In the genomic region with DNA sequence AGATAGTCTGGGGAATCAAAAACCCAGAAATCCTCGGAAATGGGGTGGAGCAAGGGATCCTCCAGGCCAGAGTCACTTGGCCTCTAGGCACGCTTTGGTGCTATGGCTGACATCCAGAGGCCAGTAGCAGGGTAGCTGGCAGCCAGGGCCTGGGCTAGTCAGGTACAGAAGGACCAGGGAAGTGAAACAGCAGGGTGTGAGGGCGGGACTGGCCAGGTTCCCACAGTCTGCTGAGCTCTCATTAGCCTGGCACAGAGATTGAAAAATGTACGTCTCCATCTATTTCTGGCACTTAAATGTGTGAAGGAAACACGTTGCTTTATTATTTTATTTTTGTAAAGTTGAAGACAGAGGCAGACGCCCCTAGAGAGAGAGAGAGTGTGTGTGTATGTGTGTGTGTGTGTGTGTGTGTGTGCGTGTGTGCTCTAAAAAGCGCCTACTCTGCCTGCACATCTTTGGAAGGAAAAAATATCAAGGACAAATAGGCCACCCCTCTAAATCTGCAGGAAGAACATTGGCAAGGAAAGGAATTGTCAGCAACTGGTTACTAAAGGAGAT, we compare ENCODE assay signal across 12 mouse cellular contexts. TPM values are rescaled to one million over a fixed set of nuclear protein-coding genes. Genes with fewer than 3 reads are reported as not detected.
DNase-seq lines count a peak whose midpoint lies in the region; ATAC-seq and TF ChIP-seq lines count a peak whose summit lies in the region.
"Had no signal": no experiment of that assay in that cellular context is flagged by ENCODE, and none has a peak within 500 bp of the region (broad histone marks: within the 10 kb centered on the region; RNA-seq: fewer than 3 reads in every experiment).

No protein-coding gene starts in this region.

- no peaks in the 10 kb centered on the region for H3K9me3 ChIP-seq in forebrain, embryonic 11.5 days (ENCODE audit: control insufficient read depth, low read length)
- no peaks in the 10 kb centered on the region for H3K9me3 ChIP-seq in forebrain, embryonic 12.5 days
- H3K9me3 ChIP-seq in lung, postnatal 0 days (ENCODE audit: low read length) = no peaks in the 10 kb centered on the region
- H3K9me3 ChIP-seq: lung, embryonic 15.5 days; stomach, embryonic 15.5 days had no signal

- no peaks in the 10 kb centered on the region for H3K36me3 ChIP-seq in forebrain, embryonic 11.5 days (ENCODE audit: control insufficient read depth, insufficient read depth, low read length)
- no peaks in the 10 kb centered on the region for H3K36me3 ChIP-seq in forebrain, embryonic 12.5 days (replicated peaks)
- no peaks in the 10 kb centered on the region for H3K36me3 ChIP-seq in lung, postnatal 0 days (ENCODE audit: insufficient read depth, low read length)
- H3K36me3 ChIP-seq: lung, embryonic 15.5 days; stomach, embryonic 15.5 days had no signal

- no peaks in the 10 kb centered on the region for H3K27me3 ChIP-seq in forebrain, embryonic 11.5 days (ENCODE audit: control insufficient read depth, insufficient read depth, low read length)
- H3K27me3 ChIP-seq in forebrain, embryonic 12.5 days = no peaks in the 10 kb centered on the region
- no peaks in the 10 kb centered on the region for H3K27me3 ChIP-seq in lung, postnatal 0 days (replicated peaks; ENCODE audit: insufficient read depth, low read length)
- H3K27me3 ChIP-seq: lung, embryonic 15.5 days; stomach, embryonic 15.5 days had no signal

- H3K4me1 ChIP-seq in forebrain, embryonic 11.5 days (replicated peaks; ENCODE audit: control insufficient read depth, insufficient read depth, low read length) = no peaks in the 10 kb centered on the region
- H3K4me1 ChIP-seq in forebrain, embryonic 12.5 days = no peaks in the 10 kb centered on the region
- H3K4me1 ChIP-seq in lung, postnatal 0 days (ENCODE audit: insufficient read depth, low read depth, low read length) = no peaks in the 10 kb centered on the region
- H3K4me1 ChIP-seq: stomach, embryonic 15.5 days had no signal

- TF ChIP-seq EP300 in lung, postnatal 0 days (IDR thresholded peaks at IDR 0.05) = no peak

- no peak overlapping the region for H3K9ac ChIP-seq in forebrain, embryonic 11.5 days (ENCODE audit: low read length)
- no peak overlapping the region for H3K9ac ChIP-seq in forebrain, embryonic 12.5 days
- no peak overlapping the region for H3K9ac ChIP-seq in lung, postnatal 0 days (replicated peaks; ENCODE audit: low read depth)
- H3K9ac ChIP-seq: lung, embryonic 15.5 days; stomach, embryonic 15.5 days had no signal

- no peak for TF ChIP-seq CTCF in lung, postnatal 0 days (IDR thresholded peaks at IDR 0.05)

- no peak overlapping the region for H3K4me3 ChIP-seq in forebrain, embryonic 11.5 days (ENCODE audit: low read depth, low read length)
- no peak overlapping the region for H3K4me3 ChIP-seq in forebrain, embryonic 12.5 days (replicated peaks)
- H3K4me3 ChIP-seq in lung, postnatal 0 days (ENCODE audit: low read depth, low read length) = no peak overlapping the region
- H3K4me3 ChIP-seq: left cerebral cortex, adult 2 months; lung, embryonic 15.5 days; stomach, embryonic 15.5 days had no signal

- DNase-seq in forebrain, embryonic 11.5 days (ENCODE audit: low spot score) = no peak
- peak; percentile 53 to 65 for DNase-seq in B cell, adult 2 months
- peak; percentile 59 to 75 for DNase-seq in left cerebral cortex, postnatal 25 days (ENCODE audit: low spot score in 2 of 2)
- no peak for DNase-seq in lung, postnatal 0 days (ENCODE audit: low spot score)
- no peak for DNase-seq in ovary, postnatal 36 days (ENCODE audit: low spot score)
- DNase-seq in kidney, adult 11 months = no peak
- DNase-seq: heart, postnatal 36 days had no signal

- H3K27ac ChIP-seq in forebrain, embryonic 11.5 days (ENCODE audit: low read depth, low read length) = no peak overlapping the region
- H3K27ac ChIP-seq in forebrain, embryonic 12.5 days = no peak overlapping the region
- H3K27ac ChIP-seq in lung, postnatal 0 days (ENCODE audit: low read length) = no peak overlapping the region
- H3K27ac ChIP-seq: left cerebral cortex, adult 2 months; lung, embryonic 15.5 days; stomach, embryonic 15.5 days had no signal

- H3K4me2 ChIP-seq in forebrain, embryonic 11.5 days (ENCODE audit: low read depth, low read length, severe bottlenecking) = no peak overlapping the region
- no peak overlapping the region for H3K4me2 ChIP-seq in forebrain, embryonic 12.5 days
- H3K4me2 ChIP-seq in lung, postnatal 0 days (replicated peaks; ENCODE audit: low read depth, low read length) = no peak overlapping the region
- H3K4me2 ChIP-seq: lung, embryonic 15.5 days; stomach, embryonic 15.5 days had no signal

- 75% methylated on average over 8 of the region's 8 CpGs for WGBS in forebrain, embryonic 11.5 days
- WGBS in forebrain, embryonic 12.5 days = 67% methylated on average over 8 of the region's 8 CpGs
- 58% methylated on average over 8 of the region's 8 CpGs for WGBS in lung, postnatal 0 days

- ATAC-seq in forebrain, embryonic 11.5 days (replicated peaks; ENCODE audit: low FRiP score) = 0 out of 2 replicates have a peak, but pooled peaks have one; percentile 18
- ATAC-seq in forebrain, embryonic 12.5 days (ENCODE audit: low FRiP score) = no peak
- ATAC-seq in common myeloid progenitor, adult 5-6 weeks (replicated peaks; ENCODE audit: low read depth, poor library complexity, severe bottlenecking) = peak; percentile 58; the same call in 1 of the 2 replicates
- no peak for ATAC-seq in lung, postnatal 0 days

- intact Hi-C loops in left cerebral cortex, postnatal 25 days (cut with DNase I) = no loop called here

RNA-seq across cellular contexts. Expression of gene Nab1, which starts 21.0 kb away (rescaled TPM):
- 9.0 and 9.6 TPM in 2 replicates for polyA plus RNA-seq in forebrain, embryonic 11.5 days (2014; fragmentation: Nextera tagmentation; extraction: Ambion mirVana)
- 6.6 and 10.1 TPM in 2 replicates for polyA plus RNA-seq in forebrain, embryonic 12.5 days (2016; fragmentation: Nextera tagmentation; extraction: Ambion mirVana)
- total RNA-seq in common myeloid progenitor, adult 5-6 weeks (2017) = 40.1 and 46.2 TPM in 2 replicates
- 10 to 100 TPM; 25.6 to 26.2 TPM for total RNA-seq in left cerebral cortex, postnatal 25 days (2021)
- 16.8 and 22.7 TPM in 2 replicates for polyA plus RNA-seq in lung, postnatal 0 days (2015; fragmentation: Nextera tagmentation; extraction: Ambion mirVana)

Comparison
In these comparisons a context has a peak if more than half of its experiments do, and no peak if none do; other contexts are left out.
1. ATAC-seq: peak in forebrain, embryonic 11.5 days (single experiment) and common myeloid progenitor, adult 5-6 weeks (single experiment); none in forebrain, embryonic 12.5 days (single experiment) and lung, postnatal 0 days (single experiment).
2. DNase-seq: peak in B cell, adult 2 months (2 of 2) and left cerebral cortex, postnatal 25 days (2 of 2); none in forebrain, embryonic 11.5 days (single experiment), lung, postnatal 0 days (single experiment), ovary, postnatal 36 days (single experiment) and kidney, adult 11 months (single experiment).